Mouse (Mus musculus) forebrain, embryonic 15.5 days (tissue): ENCODE measurements around the gene Man2a2. TPM values are rescaled to one million over a fixed set of nuclear protein-coding genes. Genes with fewer than 3 reads are reported as not detected.

Experiments
- ATAC-seq: fragments of 200-750 bp; cut with Nextera tagmentation; replicated peaks from 2 replicates; pipeline ENCODE4 v1.8.0; 2017; ENCODE audit warnings: mild to moderate bottlenecking, moderate TSS enrichment, moderate library complexity
- H3K27ac ChIP-seq: fragments of 300-500 bp; sonication (generic); replicated peaks from 2 replicates; pipeline ENCODE4 v1.5.1; 2015; ENCODE audit warnings: mild to moderate bottlenecking, inconsistent platforms
- H3K27me3 ChIP-seq: fragments of 300-500 bp; sonication (generic); 2 replicates; pipeline ENCODE4 v1.6.1; 2015; ENCODE audit warnings: inconsistent platforms
- H3K36me3 ChIP-seq: fragments of 300-500 bp; sonication (generic); 2 replicates; pipeline ENCODE4 v1.6.1; 2015; ENCODE audit warnings: mild to moderate bottlenecking, inconsistent platforms
- H3K4me1 ChIP-seq: fragments of 300-500 bp; sonication (generic); 2 replicates; pipeline ENCODE4 v1.6.1; 2015; ENCODE audit warnings: inconsistent platforms
- H3K4me2 ChIP-seq: fragments of 300-500 bp; sonication (generic); replicated peaks from 2 replicates; pipeline ENCODE4 v1.6.1; 2015; ENCODE audit warnings: mild to moderate bottlenecking, inconsistent platforms
- H3K4me3 ChIP-seq: fragments of 300-500 bp; sonication (generic); 2 replicates; pipeline ENCODE4 v1.5.1; 2015; ENCODE audit warnings: mild to moderate bottlenecking, inconsistent platforms
- H3K9ac ChIP-seq: fragments of 300-500 bp; sonication (generic); replicated peaks from 2 replicates; pipeline ENCODE4 v1.6.1; 2015; ENCODE audit warnings: mild to moderate bottlenecking, inconsistent platforms
- H3K9me3 ChIP-seq: fragments of 300-500 bp; sonication (generic); 2 replicates; pipeline ENCODE4 v1.6.1; 2016; ENCODE audit warnings: inconsistent platforms
- WGBS: fragments of 180-500 bp; shearing (Covaris S2); methylation state at CpG from one replicate; pipeline ENCODE4 v1.1.7; 2015; ENCODE audit warnings: mixed read lengths; 5-methylcytosine and 5-hydroxymethylcytosine counted together
- polyA plus RNA-seq: library from polyadenylated mRNA; unstranded; fragments of >200 nt; fragmentation: Nextera tagmentation; extraction: Ambion mirVana; gene quantifications from 2 replicates; pipeline ENCODE4 v1.2.1, GENCODE M21; 2015

Gene Man2a2
- 19.2 and 20.3 TPM in 2 replicates for polyA plus RNA-seq

DNA sequence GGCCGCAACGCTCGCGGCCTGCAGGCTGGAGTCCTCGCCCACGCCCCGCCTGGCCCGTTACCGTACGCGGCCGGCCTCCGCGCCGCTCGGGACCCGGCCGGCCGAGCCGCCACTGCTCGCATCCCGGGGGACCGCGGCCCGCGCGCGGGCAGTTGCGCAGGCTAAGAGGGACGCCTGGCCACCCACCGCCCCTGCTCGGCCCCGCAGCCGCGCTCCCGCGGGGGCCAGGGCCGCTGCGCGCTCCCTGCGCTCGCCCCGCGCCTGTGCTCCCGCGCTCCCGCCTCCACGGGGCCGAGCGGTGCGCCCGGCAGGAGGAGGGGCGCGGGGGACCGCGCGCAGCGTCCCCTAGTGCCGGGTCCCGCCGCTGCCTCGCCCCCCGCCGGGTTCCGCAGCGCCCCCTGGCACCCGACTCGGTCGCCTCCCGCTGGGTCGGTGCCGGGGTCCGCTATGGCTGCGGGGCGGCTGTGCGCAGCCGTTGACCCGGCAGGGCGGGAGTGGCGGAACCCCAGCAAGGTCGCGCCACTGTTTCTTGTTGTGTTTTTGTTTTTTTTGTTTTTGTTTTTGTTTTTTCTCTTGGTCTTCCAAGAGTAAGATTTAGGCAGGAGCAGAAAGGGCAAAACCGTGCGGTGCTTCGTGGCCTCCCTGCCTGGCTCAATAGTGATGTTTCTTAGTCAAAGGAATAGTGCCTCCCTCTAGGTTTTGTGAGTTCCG is at the start of gene Man2a2:
Gene Man2a2 (minus strand): TSS at position 335 of the 711 bp plus-strand sequence.
- Histone ChIP-seq H3K27ac (peak within 1 kb of the TSS; percentile 87), H3K4me2 (peak within 1 kb of the TSS; percentile 76), H3K36me3 (peaks cover 23% of the 10 kb centered on the region), H3K9ac (peak within 1 kb of the TSS; percentile 94), H3K9me3 (no peaks in the 10 kb centered on the region), H3K27me3 (no peaks in the 10 kb centered on the region), H3K4me1 (peaks cover 12% of the 10 kb centered on the region), H3K4me3 (peak within 1 kb of the TSS; percentile 98)
- ATAC-seq: peak; percentile 75
- WGBS: 1% methylated on average over 79 of the region's 86 CpGs

- Histone ChIP-seq H3K27ac (no peak overlapping the region), H3K36me3 (no peaks in the 10 kb centered on the region), H3K9ac (no peak overlapping the region), H3K9me3 (no peaks in the 10 kb centered on the region), H3K4me2 (no peak overlapping the region), H3K27me3 (no peaks in the 10 kb centered on the region), H3K4me3 (no peak overlapping the region), H3K4me1 (peaks cover 8% of the 10 kb centered on the region)
- 85% methylated on average over 4 of the region's 4 CpGs for WGBS
- no peak for ATAC-seq
Observed at GRCm38 (mm10) chr7:80420586-80420985, 49.4 kb upstream of the Man2a2 start.

- 81% methylated on average over 3 of the region's 3 CpGs for WGBS
- ATAC-seq: no peak
- H3K4me2 ChIP-seq: no peak overlapping the region
- H3K4me1 ChIP-seq: peaks cover 8% of the 10 kb centered on the region
- no peak overlapping the region for H3K9ac ChIP-seq
- H3K27ac ChIP-seq: no peak overlapping the region
- no peaks in the 10 kb centered on the region for H3K27me3 ChIP-seq
- no peaks in the 10 kb centered on the region for H3K36me3 ChIP-seq
- H3K9me3 ChIP-seq: no peaks in the 10 kb centered on the region
- no peak overlapping the region for H3K4me3 ChIP-seq
Observed at GRCm38 (mm10) chr7:80419278-80419677, 48.1 kb upstream of the Man2a2 start.

DNA sequence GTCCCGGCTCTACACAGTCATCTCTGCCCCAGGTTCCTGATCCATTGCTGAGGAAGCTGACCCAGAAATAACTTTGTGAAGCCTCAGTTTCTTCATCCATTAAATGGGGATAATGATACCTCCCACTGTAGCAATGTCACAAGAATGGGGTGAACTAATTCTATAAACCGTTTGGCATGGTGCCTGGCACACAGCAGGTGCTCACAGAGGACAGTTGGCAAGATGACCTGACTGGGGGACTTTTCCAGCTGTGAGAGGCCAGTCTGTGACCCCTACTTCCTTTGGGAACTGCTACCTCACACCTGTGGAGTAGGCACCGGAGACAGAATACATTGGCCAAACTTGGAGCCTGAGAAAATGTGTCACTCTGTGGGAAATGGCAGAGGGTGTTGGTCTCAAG is 46.9 kb upstream of the Man2a2 start:
- H3K9ac ChIP-seq: no peak overlapping the region
- no peak overlapping the region for H3K4me3 ChIP-seq
- ATAC-seq: no peak
- H3K27ac ChIP-seq: no peak overlapping the region
- H3K9me3 ChIP-seq: no peaks in the 10 kb centered on the region
- H3K36me3 ChIP-seq: no peaks in the 10 kb centered on the region
- peaks cover 4% of the 10 kb centered on the region for H3K4me1 ChIP-seq
- 85% methylated on average over 3 of the region's 3 CpGs for WGBS
- H3K4me2 ChIP-seq: no peak overlapping the region
- H3K27me3 ChIP-seq: no peaks in the 10 kb centered on the region

DNA sequence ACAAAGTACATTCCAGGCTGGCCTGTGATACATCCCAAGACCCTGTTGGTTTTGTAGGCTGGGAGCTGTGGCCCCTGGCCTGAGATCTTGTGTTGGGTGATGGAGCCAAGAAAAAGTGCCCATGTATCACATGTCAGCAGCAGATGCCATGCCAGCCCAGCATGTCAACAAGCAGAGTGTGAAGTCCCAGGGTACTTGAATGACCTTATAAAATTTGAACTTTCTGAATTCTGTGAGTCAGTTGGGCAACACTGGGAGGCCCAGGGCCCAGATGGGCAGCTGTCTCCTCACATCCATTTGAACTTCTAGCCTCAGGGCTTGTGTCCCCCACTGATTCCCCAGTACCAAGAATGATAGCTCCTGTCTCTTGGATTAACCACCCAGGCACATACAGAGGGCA is 46.4 kb upstream of the Man2a2 start:
- Histone ChIP-seq H3K27me3 (no peaks in the 10 kb centered on the region), H3K4me2 (no peak overlapping the region), H3K27ac (no peak overlapping the region), H3K4me3 (no peak overlapping the region), H3K9ac (no peak overlapping the region), H3K36me3 (no peaks in the 10 kb centered on the region), H3K9me3 (no peaks in the 10 kb centered on the region), H3K4me1 (0 out of 2 replicates have a peak, but pooled peaks cover under 1% of the 10 kb centered on the region)
- no peak for ATAC-seq

GRCm38 (mm10) chr7:80416969-80417368 is 45.8 kb upstream of the Man2a2 start:
- no peak overlapping the region for H3K4me3 ChIP-seq
- H3K27ac ChIP-seq: no peak overlapping the region
- no peaks in the 10 kb centered on the region for H3K27me3 ChIP-seq
- no peak overlapping the region for H3K9ac ChIP-seq
- H3K4me1 ChIP-seq: no peaks in the 10 kb centered on the region
- WGBS: 90% methylated on average over 7 of the region's 7 CpGs
- H3K4me2 ChIP-seq: no peak overlapping the region
- ATAC-seq: no peak
- no peaks in the 10 kb centered on the region for H3K9me3 ChIP-seq
- no peaks in the 10 kb centered on the region for H3K36me3 ChIP-seq

GRCm38 (mm10) chr7:80414303-80414855 is 43.2 kb upstream of the Man2a2 start:
- no peaks in the 10 kb centered on the region for H3K9me3 ChIP-seq
- H3K4me1 ChIP-seq: no peaks in the 10 kb centered on the region
- H3K27me3 ChIP-seq: no peaks in the 10 kb centered on the region
- H3K27ac ChIP-seq: no peak overlapping the region
- H3K36me3 ChIP-seq: no peaks in the 10 kb centered on the region
- 79% methylated on average over 7 of the region's 7 CpGs for WGBS
- no peak overlapping the region for H3K9ac ChIP-seq
- no peak overlapping the region for H3K4me3 ChIP-seq
- H3K4me2 ChIP-seq: no peak overlapping the region
- no peak for ATAC-seq

GRCm38 (mm10) chr7:80413512-80414302 is 42.5 kb upstream of the Man2a2 start:
- 75% methylated on average over 9 of the region's 9 CpGs for WGBS
- Histone ChIP-seq H3K9ac (no peak overlapping the region), H3K27me3 (no peaks in the 10 kb centered on the region), H3K4me3 (no peak overlapping the region), H3K9me3 (no peaks in the 10 kb centered on the region), H3K4me2 (no peak overlapping the region), H3K27ac (no peak overlapping the region), H3K36me3 (no peaks in the 10 kb centered on the region), H3K4me1 (no peaks in the 10 kb centered on the region)
- no peak for ATAC-seq

DNA sequence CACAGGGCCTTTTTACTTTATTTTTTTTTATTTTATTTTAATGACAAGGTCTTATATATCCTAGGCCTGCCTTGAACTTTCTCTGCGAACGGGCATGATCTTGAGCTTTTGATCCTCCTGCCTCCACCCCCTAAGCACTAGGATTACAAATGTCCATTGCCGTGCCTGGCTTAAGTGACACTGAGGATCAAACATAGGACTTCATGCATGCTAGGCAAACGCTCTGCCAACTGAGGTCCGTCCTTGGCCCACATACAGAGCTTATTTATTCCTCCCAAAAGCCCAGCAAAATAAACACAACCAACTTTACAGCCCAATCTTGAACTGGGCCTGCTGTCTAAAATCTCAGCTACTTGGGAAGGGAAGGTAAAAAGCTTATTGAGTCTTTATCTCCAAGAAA is 41.6 kb upstream of the Man2a2 start:
- Histone ChIP-seq H3K9ac (no peak overlapping the region), H3K4me3 (no peak overlapping the region), H3K27me3 (no peaks in the 10 kb centered on the region), H3K4me1 (no peaks in the 10 kb centered on the region), H3K4me2 (no peak overlapping the region), H3K27ac (no peak overlapping the region), H3K36me3 (no peaks in the 10 kb centered on the region), H3K9me3 (no peaks in the 10 kb centered on the region)
- no peak for ATAC-seq
- 63% methylated on average over 5 of the region's 5 CpGs for WGBS

- WGBS: 41% methylated on average over 10 of the region's 10 CpGs
- Histone ChIP-seq H3K27ac (no peak overlapping the region), H3K27me3 (no peaks in the 10 kb centered on the region), H3K9me3 (no peaks in the 10 kb centered on the region), H3K4me3 (no peak overlapping the region), H3K9ac (no peak overlapping the region), H3K4me1 (no peaks in the 10 kb centered on the region), H3K36me3 (no peaks in the 10 kb centered on the region), H3K4me2 (no peak overlapping the region)
- no peak for ATAC-seq
Observed at GRCm38 (mm10) chr7:80412279-80412678, 41.1 kb upstream of the Man2a2 start.

DNA sequence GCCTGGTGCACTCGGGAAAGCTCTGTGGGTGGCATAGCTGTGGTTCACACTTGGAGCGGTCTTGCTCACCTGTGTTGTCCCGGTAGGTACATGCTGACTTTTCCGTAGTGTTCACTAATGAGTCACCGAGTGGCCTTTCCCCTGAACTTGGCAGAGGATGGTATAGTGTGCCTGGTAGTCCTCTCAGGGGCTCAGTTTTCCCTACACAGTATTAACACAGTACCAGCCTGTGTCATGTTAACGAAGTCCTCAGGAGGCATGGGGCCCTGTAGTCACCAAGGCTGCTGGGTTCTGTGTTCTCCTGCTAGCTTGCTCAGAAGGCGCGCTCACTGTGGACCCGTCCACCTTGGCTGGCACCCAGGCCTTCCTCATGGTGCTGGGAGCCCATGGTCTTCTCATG is 39.2 kb upstream of the Man2a2 start:
- WGBS: 78% methylated on average over 9 of the region's 9 CpGs
- no peak for ATAC-seq
- no peak overlapping the region for H3K9ac ChIP-seq

GRCm38 (mm10) chr7:80407712-80408111 is 36.5 kb upstream of the Man2a2 start:
- no peak for ATAC-seq
- WGBS: 79% methylated on average over 9 of the region's 9 CpGs

More for the DNA sequence above, 39.2 kb upstream of the Man2a2 start:
- Histone ChIP-seq H3K9me3 (no peaks in the 10 kb centered on the region), H3K36me3 (no peaks in the 10 kb centered on the region), H3K4me1 (no peaks in the 10 kb centered on the region), H3K4me2 (no peak overlapping the region), H3K27ac (no peak overlapping the region), H3K27me3 (no peaks in the 10 kb centered on the region), H3K4me3 (no peak overlapping the region)

More at GRCm38 (mm10) chr7:80407712-80408111, 36.5 kb upstream of the Man2a2 start:
- Histone ChIP-seq H3K9me3 (no peaks in the 10 kb centered on the region), H3K4me1 (peaks cover 14% of the 10 kb centered on the region), H3K36me3 (no peaks in the 10 kb centered on the region), H3K4me3 (no peak overlapping the region), H3K9ac (no peak overlapping the region), H3K27me3 (no peaks in the 10 kb centered on the region), H3K27ac (no peak overlapping the region), H3K4me2 (no peak overlapping the region)
